Mouse (Mus musculus) liver, postnatal 0 days (tissue): ENCODE data around the gene Trim40.

Experiments
- CTCF ChIP-seq: sonication (generic); IDR thresholded peaks from 2 replicates; pipeline ENCODE4 v1.5.1; 2016; ENCODE audit warnings: antibody characterized with exemption, low read depth
- EP300 ChIP-seq: IDR thresholded peaks from 2 replicates; pipeline ENCODE4 v1.6.1; 2016; ENCODE audit warnings: antibody characterized with exemption, low read depth, mild to moderate bottlenecking

DNA sequence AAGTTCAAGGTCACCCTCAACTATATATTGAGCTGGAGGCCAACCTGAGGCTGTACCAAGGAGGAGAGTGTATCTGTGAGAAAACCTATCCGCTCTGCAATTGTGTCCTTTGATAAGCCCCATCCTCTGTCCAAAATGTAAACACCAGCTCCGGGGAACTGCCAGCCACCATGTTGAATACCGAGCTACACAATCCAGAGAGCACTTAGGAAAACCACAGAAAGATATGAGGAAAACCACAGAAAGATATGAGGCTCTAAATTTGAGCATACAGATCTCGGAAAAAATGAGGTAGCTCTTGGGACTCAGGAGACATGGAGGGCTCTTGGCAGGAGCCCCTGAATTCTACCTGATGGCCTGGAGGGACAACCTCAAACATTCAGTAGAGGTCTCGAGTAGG, 3.5 kb upstream of the Trim40 start:
- TF ChIP-seq CTCF (no peak), EP300 (no peak)
